Mouse (Mus musculus) lung, adult 2 months (tissue): ENCODE results near the gene Ogdhl.
"Not testable (repeated sequence)": the region's sequence is repeated elsewhere in the genome, so short reads cannot be mapped to it uniquely, and the experiment has no call there.

Experiments
- CTCF ChIP-seq: fragments of 200-500 bp; IDR thresholded peaks from 2 replicates; pipeline ENCODE4 v1.5.1; 2011; ENCODE audit warnings: mild to moderate bottlenecking, low read length, control low read depth; ENCODE audit not compliant: insufficient read depth
- POLR2A ChIP-seq: fragments of 200-500 bp; IDR thresholded peaks from 2 replicates; pipeline ENCODE4 v1.6.1; 2011; ENCODE audit warnings: low read depth, mild to moderate bottlenecking, control low read depth, low read length, borderline replicate concordance; ENCODE audit errors: extremely low read depth

- not testable (repeated sequence) for TF ChIP-seq CTCF, POLR2A
These were observed 29.5 kb downstream of the Ogdhl start for GRCm38 (mm10) chr14:32351181-32351920.
